Mouse (Mus musculus) neural tube, postnatal 0 days (tissue): Measurements from ENCODE around the gene Prss2. TPM values are rescaled to one million over a fixed set of nuclear protein-coding genes. Genes with fewer than 3 reads are reported as not detected.

ENCODE experiments used
- polyA plus RNA-seq: library from polyadenylated mRNA; unstranded; fragments of >200 nt; fragmentation: Nextera tagmentation; extraction: Ambion mirVana; gene quantifications from 2 replicates; pipeline ENCODE4 v1.2.1, GENCODE M21; 2015

Gene Prss2
- not detected in 2 replicates for polyA plus RNA-seq

GRCm38 (mm10) chr6:41521487-41521886 lies at the start of gene Prss2:
TSS of gene Prss2 (plus strand) at chr6:41521787.

Other genes starting within 250 kb of the Prss2 start
- gene Try4, start 219.5 kb upstream of the Prss2 start, polyA plus RNA-seq: not detected in 2 replicates
- 0.53 and 0.70 TPM in 2 replicates for gene Try5, start 204.9 kb upstream of the Prss2 start, polyA plus RNA-seq
- gene Try10, start 167.7 kb upstream of the Prss2 start, polyA plus RNA-seq: not detected in 2 replicates
- not detected in 2 replicates for gene Prss3, start 144.1 kb upstream of the Prss2 start, polyA plus RNA-seq
- gene Gm5771, start 129.4 kb upstream of the Prss2 start, polyA plus RNA-seq: not detected in 2 replicates
- not detected in 2 replicates for gene Gm10334, start 75.6 kb upstream of the Prss2 start, polyA plus RNA-seq
- gene Prss1, start 62.9 kb upstream of the Prss2 start, polyA plus RNA-seq: not detected in 2 replicates
- 36.4 and 50.8 TPM in 2 replicates for gene Ephb6, start 83.7 kb downstream of the Prss2 start, polyA plus RNA-seq
- gene Trpv6, start 114.6 kb downstream of the Prss2 start, polyA plus RNA-seq: 0.74 and 0.77 TPM in 2 replicates
- not detected in 2 replicates for gene Trpv5, start 159.0 kb downstream of the Prss2 start, polyA plus RNA-seq
- gene Llcfc1, start 162.6 kb downstream of the Prss2 start, polyA plus RNA-seq: not detected in 2 replicates
- gene Kel, start 182.6 kb downstream of the Prss2 start, polyA plus RNA-seq: 0.43 TPM in 1 of 2 replicates, not detected in the other